Mouse (Mus musculus) intestine, postnatal 0 days (tissue): ENCODE results near the gene Gjc3. TPM values are rescaled to one million over a fixed set of nuclear protein-coding genes. Genes with fewer than 3 reads are reported as not detected.

Experiments used
- ATAC-seq: fragments of 200-750 bp; cut with Nextera tagmentation; 2 replicates; pipeline ENCODE4 v1.8.0; 2017; ENCODE audit warnings: mild to moderate bottlenecking, moderate TSS enrichment, moderate library complexity
- H3K27ac ChIP-seq: fragments of 300-500 bp; sonication (generic); 2 replicates; pipeline ENCODE4 v1.5.1; 2014; ENCODE audit warnings: mild to moderate bottlenecking, low read depth, low read length, moderate library complexity
- H3K27me3 ChIP-seq: fragments of 300-500 bp; sonication (generic); replicated peaks from 2 replicates; pipeline ENCODE4 v1.6.1; 2014; ENCODE audit warnings: low read length, mixed read lengths; ENCODE audit not compliant: control insufficient read depth, insufficient read depth
- H3K36me3 ChIP-seq: fragments of 300-500 bp; sonication (generic); 2 replicates; pipeline ENCODE4 v1.6.1; 2014; ENCODE audit warnings: mild to moderate bottlenecking, moderate library complexity; ENCODE audit not compliant: control insufficient read depth, insufficient read depth
- H3K4me1 ChIP-seq: fragments of 300-500 bp; sonication (generic); replicated peaks from 2 replicates; pipeline ENCODE4 v1.6.1; 2014; ENCODE audit warnings: antibody characterized with exemption, low read length, mixed read lengths; ENCODE audit not compliant: control insufficient read depth, insufficient read depth
- H3K4me2 ChIP-seq: fragments of 300-500 bp; sonication (generic); replicated peaks from 2 replicates; pipeline ENCODE4 v1.6.1; 2014; ENCODE audit warnings: low read depth, mild to moderate bottlenecking, moderate library complexity
- H3K4me3 ChIP-seq: fragments of 300-500 bp; sonication (generic); 2 replicates; pipeline ENCODE4 v1.5.1; 2014; ENCODE audit warnings: low read depth, low read length
- H3K9ac ChIP-seq: fragments of 300-500 bp; sonication (generic); 2 replicates; pipeline ENCODE4 v1.6.1; 2014; ENCODE audit warnings: mild to moderate bottlenecking, low read depth, low read length
- H3K9me3 ChIP-seq: fragments of 300-500 bp; sonication (generic); 2 replicates; pipeline ENCODE4 v1.6.1; 2016; ENCODE audit warnings: mixed run types; ENCODE audit not compliant: control insufficient read depth
- CTCF ChIP-seq: sonication (generic); IDR thresholded peaks from 2 replicates; pipeline ENCODE4 v1.5.1; 2016; ENCODE audit warnings: low read depth, mild to moderate bottlenecking, control low read depth, antibody characterized with exemption, moderate library complexity
- WGBS: fragments of 180-500 bp; shearing (Covaris S2); extraction: QIAGEN DNeasy Blood & Tissue Kit; methylation state at CpG from one replicate; pipeline ENCODE4 v1.1.7; 2014; 5-methylcytosine and 5-hydroxymethylcytosine counted together
- polyA plus RNA-seq: library from polyadenylated mRNA; unstranded; fragments of >200 nt; fragmentation: Nextera tagmentation; extraction: Ambion mirVana; gene quantifications from 2 replicates; pipeline ENCODE4 v1.2.1, GENCODE M21; 2015

Gene Gjc3
- polyA plus RNA-seq, 1 experiment from 2014 or later = 0.69 TPM

GRCm38 (mm10) chr5:137975434-137975833 lies 12.5 kb upstream of the Gjc3 start:
- no peak overlapping the region for H3K9ac ChIP-seq
- no peak overlapping the region for H3K4me2 ChIP-seq
- H3K4me1 ChIP-seq = no peaks in the 10 kb centered on the region
- no peak overlapping the region for H3K4me3 ChIP-seq
- no peak for ATAC-seq
- WGBS = 33% methylated on average over 1 of the region's 1 CpGs
- no peak overlapping the region for H3K27ac ChIP-seq
- H3K36me3 ChIP-seq = no peaks in the 10 kb centered on the region
- no peak for TF ChIP-seq CTCF
- H3K9me3 ChIP-seq = no peaks in the 10 kb centered on the region
- H3K27me3 ChIP-seq = no peaks in the 10 kb centered on the region

DNA sequence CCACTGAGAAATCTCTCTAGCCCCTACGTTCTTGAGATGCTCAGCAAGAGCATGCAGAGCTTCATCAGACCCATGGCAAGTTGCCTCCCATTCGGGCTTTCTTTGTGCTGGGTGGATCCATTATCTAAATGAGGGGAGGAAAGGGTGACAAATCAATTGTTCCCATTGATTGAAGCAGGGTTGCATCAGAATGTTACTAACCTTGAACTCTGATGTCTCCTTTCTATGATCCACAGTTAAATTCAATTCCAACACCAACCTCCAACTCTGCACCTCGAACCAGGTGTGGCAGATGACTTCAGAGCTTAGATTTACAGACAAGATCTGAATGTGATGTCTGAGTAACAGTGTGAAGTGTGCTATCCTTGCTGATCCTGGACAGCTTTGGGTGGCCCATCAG lies 11.8 kb upstream of the Gjc3 start:
- Histone ChIP-seq H3K4me1 (no peaks in the 10 kb centered on the region), H3K36me3 (no peaks in the 10 kb centered on the region), H3K9me3 (no peaks in the 10 kb centered on the region), H3K27me3 (no peaks in the 10 kb centered on the region), H3K4me3 (no peak overlapping the region), H3K4me2 (no peak overlapping the region), H3K27ac (no peak overlapping the region), H3K9ac (no peak overlapping the region)
- TF ChIP-seq CTCF = no peak
- 42% methylated on average over 3 of the region's 3 CpGs for WGBS
- no peak for ATAC-seq

GRCm38 (mm10) chr5:137973738-137974137 lies 10.8 kb upstream of the Gjc3 start:
- H3K27me3 ChIP-seq = no peaks in the 10 kb centered on the region
- H3K36me3 ChIP-seq = no peaks in the 10 kb centered on the region
- no peaks in the 10 kb centered on the region for H3K4me1 ChIP-seq
- TF ChIP-seq CTCF = peak; percentile 75
- no peak overlapping the region for H3K4me3 ChIP-seq
- H3K9ac ChIP-seq = no peak overlapping the region
- no peak overlapping the region for H3K4me2 ChIP-seq
- H3K27ac ChIP-seq = no peak overlapping the region
- WGBS = 51% methylated on average over 3 of the region's 3 CpGs
- H3K9me3 ChIP-seq = no peaks in the 10 kb centered on the region
- ATAC-seq = no peak

DNA sequence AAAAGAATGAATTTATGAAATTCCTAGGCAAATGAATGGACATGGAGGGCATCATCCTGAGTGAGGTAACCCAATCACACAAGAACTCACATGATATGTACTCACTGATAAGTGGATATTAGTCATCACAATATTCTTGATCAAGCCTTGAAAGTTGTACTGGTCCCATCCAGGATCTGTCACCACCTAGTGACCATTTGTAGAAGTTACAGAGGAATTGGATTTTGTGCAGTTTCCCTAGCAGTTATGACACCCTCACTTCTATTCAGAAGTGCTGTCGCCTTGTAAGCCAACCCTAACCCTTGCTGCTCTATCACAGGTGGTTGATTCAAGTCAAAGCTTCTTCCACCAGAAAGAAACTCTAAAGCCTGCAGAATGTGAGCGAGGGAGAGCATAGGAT lies 10.3 kb upstream of the Gjc3 start:
- no peak overlapping the region for H3K9ac ChIP-seq
- WGBS = 78% methylated on average over 2 of the region's 2 CpGs
- no peak overlapping the region for H3K4me2 ChIP-seq
- H3K9me3 ChIP-seq = no peaks in the 10 kb centered on the region
- H3K27me3 ChIP-seq = no peaks in the 10 kb centered on the region
- no peak for ATAC-seq
- peak; percentile 64 for TF ChIP-seq CTCF
- no peak overlapping the region for H3K27ac ChIP-seq
- no peaks in the 10 kb centered on the region for H3K36me3 ChIP-seq
- no peak overlapping the region for H3K4me3 ChIP-seq
- no peaks in the 10 kb centered on the region for H3K4me1 ChIP-seq

DNA sequence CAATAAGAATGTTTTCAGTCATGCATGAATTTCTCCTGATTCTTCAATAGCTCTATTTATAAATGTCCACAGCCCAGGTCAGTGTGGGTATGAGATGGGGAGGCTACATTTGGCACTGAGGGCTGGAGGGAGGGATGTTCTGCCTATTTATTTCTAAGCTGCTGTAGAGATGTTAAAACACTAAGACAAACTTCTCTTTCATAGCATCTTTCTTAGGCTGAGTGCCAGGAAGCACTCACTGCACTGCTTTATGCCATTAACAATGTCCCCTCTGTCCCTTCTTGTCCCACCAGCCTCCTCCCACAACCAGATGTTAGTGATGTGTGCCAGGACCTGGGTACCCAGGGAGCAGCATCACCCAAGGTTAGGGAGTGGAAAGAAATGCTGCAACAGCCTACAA lies 3.6 kb upstream of the Gjc3 start:
- no peak for TF ChIP-seq CTCF
- ATAC-seq = no peak
- Histone ChIP-seq H3K9ac (no peak overlapping the region), H3K27ac (no peak overlapping the region), H3K4me2 (no peak overlapping the region), H3K9me3 (no peaks in the 10 kb centered on the region), H3K27me3 (no peaks in the 10 kb centered on the region), H3K4me1 (no peaks in the 10 kb centered on the region), H3K36me3 (no peaks in the 10 kb centered on the region), H3K4me3 (no peak overlapping the region)

GRCm38 (mm10) chr5:137956404-137956803 lies 6.5 kb downstream of the Gjc3 start:
- Histone ChIP-seq H3K9me3 (no peaks in the 10 kb centered on the region), H3K36me3 (no peaks in the 10 kb centered on the region), H3K27ac (no peak overlapping the region), H3K4me1 (no peaks in the 10 kb centered on the region), H3K9ac (no peak overlapping the region), H3K4me3 (no peak overlapping the region), H3K27me3 (no peaks in the 10 kb centered on the region), H3K4me2 (no peak overlapping the region)
- 89% methylated on average over 3 of the region's 3 CpGs for WGBS
- ATAC-seq = no peak
- TF ChIP-seq CTCF = no peak

GRCm38 (mm10) chr5:137951218-137951617 lies 11.7 kb downstream of the Gjc3 start:
- Histone ChIP-seq H3K4me1 (no peaks in the 10 kb centered on the region), H3K27ac (no peak overlapping the region), H3K36me3 (no peaks in the 10 kb centered on the region), H3K9ac (no peak overlapping the region), H3K4me3 (no peak overlapping the region), H3K4me2 (no peak overlapping the region), H3K9me3 (no peaks in the 10 kb centered on the region), H3K27me3 (no peaks in the 10 kb centered on the region)
- TF ChIP-seq CTCF = peak; percentile 77
- WGBS = 26% methylated on average over 6 of the region's 6 CpGs
- peak; percentile 36; the same call in 1 of the 2 replicates for ATAC-seq
